Mouse (Mus musculus) thymus, adult 2 months (tissue): ENCODE measurements around the gene Synj2. TPM values are rescaled to one million over a fixed set of nuclear protein-coding genes. Genes with fewer than 3 reads are reported as not detected.

Experiments
- DNase-seq: peaks from one replicate; pipeline ENCODE4 v3.0.0; 2021
- H3K27ac ChIP-seq: fragments of 200-500 bp; 2 replicates; pipeline ENCODE4 v1.5.1; 2012; ENCODE audit warnings: low read length, control low read depth; ENCODE audit not compliant: control insufficient read depth, insufficient read depth
- H3K27me3 ChIP-seq: fragments of 200-500 bp; 2 replicates; pipeline ENCODE4 v1.6.1; 2012; ENCODE audit warnings: mild to moderate bottlenecking, low read length, moderate library complexity, mixed read lengths; ENCODE audit not compliant: control insufficient read depth, insufficient read depth
- H3K36me3 ChIP-seq: fragments of 200-500 bp; 2 replicates; pipeline ENCODE4 v1.6.1; 2012; ENCODE audit warnings: mild to moderate bottlenecking, low read length, moderate library complexity; ENCODE audit not compliant: control insufficient read depth, insufficient read depth
- H3K4me1 ChIP-seq: fragments of 200-500 bp; replicated peaks from 2 replicates; pipeline ENCODE4 v1.6.1; 2012; ENCODE audit warnings: low read length; ENCODE audit not compliant: control insufficient read depth, insufficient read depth
- H3K4me3 ChIP-seq: fragments of 200-500 bp; 2 replicates; pipeline ENCODE4 v1.5.1; 2012; ENCODE audit warnings: mild to moderate bottlenecking, low read length, control low read depth, moderate library complexity; ENCODE audit not compliant: control insufficient read depth, insufficient read depth
- CTCF ChIP-seq: fragments of 200-500 bp; IDR thresholded peaks from 2 replicates; pipeline ENCODE4 v1.5.1; 2012; ENCODE audit warnings: mild to moderate bottlenecking, control low read depth, low read length, moderate library complexity, borderline replicate concordance; ENCODE audit not compliant: control insufficient read depth, poor library complexity, insufficient read depth; ENCODE audit errors: extremely low read depth
- POLR2A ChIP-seq: fragments of 200-500 bp; IDR thresholded peaks from 2 replicates; pipeline ENCODE4 v1.6.1; 2012; ENCODE audit warnings: mild to moderate bottlenecking, low read length, control low read depth, moderate library complexity; ENCODE audit not compliant: control insufficient read depth, poor library complexity, insufficient read depth; ENCODE audit errors: extremely low read depth
- WGBS: fragments of 180-500 bp; shearing (Covaris S2); methylation state at CpG from one replicate; pipeline ENCODE4 v1.1.7; 2018; 5-methylcytosine and 5-hydroxymethylcytosine counted together
- polyA plus RNA-seq: library from polyadenylated mRNA; depleted of rRNA; stranded (reverse); fragments of >200 nt; gene quantifications from 2 replicates; pipeline ENCODE4 v1.2.3, GENCODE M21; 2012

The Synj2 gene
- polyA plus RNA-seq, 1 experiment, result 9.0 TPM

DNA sequence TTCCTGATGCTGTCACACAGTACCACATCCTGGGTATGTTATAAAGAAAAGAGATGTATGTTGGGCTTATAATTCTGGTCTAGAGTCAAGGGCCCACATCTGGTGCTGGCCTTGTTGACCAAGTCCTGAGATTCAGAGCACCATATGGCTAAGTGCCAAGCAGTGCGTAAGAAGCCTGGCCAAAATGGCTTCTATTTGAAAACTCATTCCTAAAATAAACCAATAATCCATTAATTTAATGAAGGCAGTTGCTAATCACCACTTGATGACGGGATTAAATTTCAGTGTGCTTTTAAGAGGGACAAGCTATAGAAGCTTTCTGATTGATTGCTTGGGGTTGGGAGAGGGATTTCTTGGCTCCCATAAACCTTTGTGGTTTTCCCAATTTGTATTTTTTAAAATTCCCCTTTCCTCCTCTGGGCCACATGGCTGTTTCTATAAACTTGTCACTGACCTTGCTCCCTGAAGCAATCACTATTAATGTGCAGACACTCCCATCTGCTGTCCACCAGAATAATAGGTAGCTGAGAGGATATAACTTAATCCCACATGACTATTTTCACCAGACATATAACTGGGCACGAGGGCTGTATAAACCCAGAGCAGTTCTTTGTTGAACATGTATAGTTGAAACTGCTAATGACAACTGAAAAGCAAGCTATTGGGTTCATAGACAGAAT is 52.6 kb downstream of the Synj2 start:
- Histone ChIP-seq H3K27ac (no peak overlapping the region), H3K4me1 (no peaks in the 10 kb centered on the region), H3K27me3 (no peaks in the 10 kb centered on the region), H3K36me3 (no peaks in the 10 kb centered on the region), H3K4me3 (no peak overlapping the region)
- DNase-seq, result no peak
- TF ChIP-seq POLR2A (no peak), CTCF (no peak)
- WGBS, result 98% methylated on average over 3 of the region's 3 CpGs

DNA sequence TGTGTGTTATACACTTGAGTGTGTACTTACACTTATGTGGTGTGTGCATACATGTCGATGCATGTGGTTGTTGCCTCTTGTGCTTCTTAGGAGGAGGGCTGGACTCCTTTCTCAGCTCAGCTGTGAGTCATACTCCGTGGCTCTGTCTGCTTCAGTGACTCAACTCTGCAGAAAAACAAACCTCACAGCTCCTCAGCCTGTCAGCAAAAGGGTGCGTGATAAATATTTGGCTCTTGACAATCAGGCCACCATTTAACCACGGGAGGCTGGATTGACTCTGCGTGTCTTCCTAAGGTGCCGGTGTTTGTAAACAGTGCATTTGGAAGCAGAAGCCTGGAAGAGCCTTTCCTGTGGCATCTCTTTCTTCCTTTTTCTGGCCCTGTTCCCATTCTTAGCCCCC is 53.5 kb downstream of the Synj2 start:
- 87% methylated on average over 6 of the region's 6 CpGs for WGBS
- DNase-seq, result no peak
- Histone ChIP-seq H3K4me3 (no peak overlapping the region), H3K4me1 (no peaks in the 10 kb centered on the region), H3K27ac (no peak overlapping the region), H3K36me3 (no peaks in the 10 kb centered on the region), H3K27me3 (no peaks in the 10 kb centered on the region)
- no peak for TF ChIP-seq CTCF
- no peak for TF ChIP-seq POLR2A

DNA sequence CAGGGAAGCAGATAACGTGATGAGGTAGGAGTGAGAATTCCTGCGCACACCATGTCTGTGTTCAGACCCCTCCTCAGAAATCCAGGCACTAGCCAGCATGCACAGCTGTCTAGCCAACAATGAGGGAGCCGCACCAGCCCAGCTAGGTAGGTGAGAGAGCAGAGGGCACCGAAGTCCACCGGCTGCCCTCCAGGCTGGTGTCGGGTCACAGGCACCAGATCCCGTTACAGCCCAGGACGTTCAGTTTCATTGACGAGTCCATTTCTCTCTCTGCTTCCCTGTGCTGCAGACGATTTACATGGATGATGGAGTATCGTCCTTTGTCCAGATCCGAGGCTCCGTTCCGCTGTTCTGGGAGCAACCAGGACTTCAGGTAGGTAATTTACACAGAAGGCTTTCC is 55.5 kb downstream of the Synj2 start:
- Histone ChIP-seq H3K4me3 (no peak overlapping the region), H3K27ac (no peak overlapping the region), H3K4me1 (no peaks in the 10 kb centered on the region; the same call in 1 of the 2 replicates), H3K36me3 (no peaks in the 10 kb centered on the region), H3K27me3 (no peaks in the 10 kb centered on the region)
- DNase-seq, result no peak
- WGBS, result 93% methylated on average over 14 of the region's 14 CpGs
- TF ChIP-seq CTCF (no peak), POLR2A (no peak)

DNA sequence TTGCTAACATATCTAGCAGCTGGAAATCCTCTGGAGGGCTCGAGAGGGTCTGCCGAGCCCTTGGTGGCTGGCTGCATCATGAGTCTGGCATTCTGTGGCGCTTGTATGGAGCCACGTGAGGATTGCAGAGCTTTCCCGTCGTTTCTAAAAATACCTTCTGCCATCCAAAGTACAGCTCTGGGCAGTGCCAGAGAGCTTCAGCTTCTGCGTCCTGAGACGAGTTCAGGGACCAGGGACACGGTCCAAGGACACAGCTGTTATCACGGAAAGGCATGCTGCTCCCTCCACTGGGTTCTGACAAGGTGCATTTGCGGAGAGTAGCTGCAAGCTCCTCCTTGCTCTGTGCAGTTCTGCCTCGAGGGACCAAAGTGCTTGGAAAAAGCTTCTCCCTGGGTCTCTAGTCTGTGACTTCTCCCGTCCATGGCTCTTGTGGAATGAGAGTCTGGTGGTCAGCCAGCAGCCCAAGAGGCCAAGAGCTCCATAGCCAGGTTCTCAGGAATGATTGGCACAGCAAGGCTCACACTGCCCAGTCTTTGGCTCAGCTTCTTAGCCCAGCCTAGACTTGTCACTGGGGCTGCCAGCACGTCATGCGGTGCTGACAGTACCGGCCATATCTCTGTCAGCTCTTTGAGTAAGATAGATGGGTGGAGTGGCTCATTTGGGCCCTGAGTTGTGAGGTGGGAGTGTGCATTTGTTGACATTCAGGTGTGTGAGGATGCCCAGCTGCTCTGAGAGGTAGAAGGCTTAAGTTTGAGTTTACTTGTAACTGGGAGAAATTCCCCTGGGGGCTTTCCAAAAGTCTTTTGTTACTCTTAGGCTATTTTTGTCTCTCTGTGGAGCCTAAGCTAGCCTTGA is 56.5 kb downstream of the Synj2 start:
- Histone ChIP-seq H3K27me3 (no peaks in the 10 kb centered on the region), H3K4me3 (no peak overlapping the region), H3K36me3 (no peaks in the 10 kb centered on the region), H3K4me1 (peaks cover 10% of the 10 kb centered on the region), H3K27ac (no peak overlapping the region)
- 89% methylated on average over 16 of the region's 16 CpGs for WGBS
- no peak for TF ChIP-seq CTCF
- no peak for TF ChIP-seq POLR2A
- DNase-seq, result no peak

DNA sequence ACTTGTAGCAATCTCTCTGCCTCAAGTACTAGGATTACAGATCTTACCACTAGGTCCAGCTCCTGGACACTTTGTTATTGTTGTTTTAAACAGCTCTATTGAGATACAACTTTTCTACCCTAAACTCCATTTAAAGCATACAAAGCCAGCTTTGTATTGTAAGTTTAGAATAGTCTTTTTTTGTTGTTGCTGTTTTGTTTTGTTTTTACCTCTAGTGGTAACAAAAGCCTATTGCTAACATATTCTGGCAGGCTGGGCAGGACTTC is 57.1 kb downstream of the Synj2 start:
- H3K36me3 ChIP-seq, result no peaks in the 10 kb centered on the region
- no peak for DNase-seq
- no peaks in the 10 kb centered on the region for H3K27me3 ChIP-seq
- no peak overlapping the region for H3K27ac ChIP-seq
- no peak for TF ChIP-seq POLR2A
- no peak for TF ChIP-seq CTCF
- no peak overlapping the region for H3K4me3 ChIP-seq
- H3K4me1 ChIP-seq, result peaks cover 10% of the 10 kb centered on the region

DNA sequence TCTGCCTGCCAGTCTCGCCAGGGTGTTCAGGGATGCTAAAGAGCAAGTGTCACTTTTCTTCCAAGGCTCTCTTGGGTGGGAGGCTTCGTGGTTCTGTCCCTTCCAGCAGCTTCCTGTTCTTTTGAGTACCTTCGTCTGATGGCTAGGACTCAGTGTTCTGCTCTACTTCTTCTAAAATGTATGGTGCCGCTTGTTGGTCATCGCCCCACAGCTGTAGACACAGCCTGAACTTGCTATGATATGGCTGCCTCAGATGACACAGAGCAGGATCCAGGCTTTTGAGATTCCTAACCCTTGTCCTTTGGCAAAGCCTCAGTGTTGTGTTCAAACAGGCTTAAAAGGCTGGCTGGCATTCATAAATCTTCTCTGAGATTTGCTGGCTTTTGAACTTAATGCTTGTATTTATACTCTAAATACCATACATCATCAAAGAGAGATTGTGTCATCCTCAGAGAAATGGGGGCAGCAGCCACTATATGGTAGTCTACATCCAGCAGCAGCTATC is 58.0 kb downstream of the Synj2 start:
- DNase-seq, result no peak
- 74% methylated on average over 5 of the region's 5 CpGs for WGBS
- Histone ChIP-seq H3K27ac (no peak overlapping the region), H3K27me3 (no peaks in the 10 kb centered on the region), H3K4me1 (peaks cover 14% of the 10 kb centered on the region), H3K36me3 (no peaks in the 10 kb centered on the region), H3K4me3 (no peak overlapping the region)
- no peak for TF ChIP-seq POLR2A
- TF ChIP-seq CTCF, result no peak

DNA sequence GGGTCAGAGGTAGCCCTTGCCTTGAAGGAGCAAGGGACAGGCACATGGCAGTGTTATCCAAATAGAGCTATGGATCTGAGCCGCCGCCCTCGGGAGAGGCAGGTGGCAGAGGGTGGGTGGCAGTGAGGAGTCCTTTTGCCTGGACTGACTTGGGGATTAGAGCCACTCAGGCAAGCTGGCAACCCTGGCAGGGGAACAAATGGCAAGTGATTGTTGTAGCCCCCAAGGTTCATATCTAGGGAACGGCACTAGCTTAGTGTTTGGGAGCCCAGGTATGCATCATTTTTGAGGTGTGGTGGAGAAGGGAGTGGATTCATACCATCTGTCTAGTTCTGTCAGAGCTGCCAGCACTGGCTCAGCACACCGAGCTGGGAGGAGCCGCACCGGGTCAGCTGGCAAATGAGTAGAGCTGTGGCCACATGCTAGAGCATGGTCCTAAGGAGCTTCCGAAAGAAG is 59.8 kb downstream of the Synj2 start:
- no peak for TF ChIP-seq CTCF
- TF ChIP-seq POLR2A, result no peak
- Histone ChIP-seq H3K27me3 (no peaks in the 10 kb centered on the region), H3K4me3 (no peak overlapping the region), H3K36me3 (no peaks in the 10 kb centered on the region), H3K27ac (no peak overlapping the region), H3K4me1 (peaks cover 23% of the 10 kb centered on the region)
- WGBS, result 77% methylated on average over 8 of the region's 8 CpGs
- DNase-seq, result no peak
